Mouse (Mus musculus) brain, embryonic 14.5 days (tissue): ENCODE results near the gene Zg16.
"Not testable (repeated sequence)": the region's sequence is repeated elsewhere in the genome, so short reads cannot be mapped to it uniquely, and the experiment has no call there.

ENCODE experiments used
- CTCF ChIP-seq: fragments of 200-500 bp; IDR thresholded peaks from 2 replicates; pipeline ENCODE4 v1.5.1; 2012; ENCODE audit warnings: inconsistent platforms, mild to moderate bottlenecking, moderate library complexity, borderline replicate concordance; ENCODE audit not compliant: insufficient read depth, insufficient read length; ENCODE audit errors: extremely low read depth
- POLR2A ChIP-seq: fragments of 200-500 bp; IDR thresholded peaks from 2 replicates; pipeline ENCODE4 v1.6.1; 2012; ENCODE audit warnings: mild to moderate bottlenecking, inconsistent platforms, borderline replicate concordance; ENCODE audit not compliant: poor library complexity, insufficient read depth, insufficient read length, severe bottlenecking; ENCODE audit errors: extremely low read depth

DNA sequence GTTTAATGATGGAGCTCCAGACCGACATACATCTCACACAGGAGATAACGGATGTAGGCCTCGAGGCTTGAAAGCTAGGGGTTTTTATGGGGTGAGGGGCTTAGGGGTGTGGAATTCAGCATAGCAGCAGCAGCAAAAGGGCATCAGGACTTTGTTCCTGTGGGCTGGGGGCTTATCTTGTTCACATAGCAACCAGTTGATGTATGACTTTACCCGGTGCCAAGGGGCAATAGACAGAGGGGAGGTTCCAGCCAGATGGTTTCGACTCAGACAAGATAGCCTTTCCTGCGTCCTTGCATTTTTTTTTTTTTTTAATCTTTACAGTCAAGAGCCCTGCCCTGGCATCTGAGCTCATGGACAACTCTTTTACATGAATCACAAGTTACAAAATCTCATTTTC lies 1.4 kb downstream of the Zg16 start:
- TF ChIP-seq CTCF, POLR2A: not testable (repeated sequence)
